Mouse (Mus musculus) forebrain, postnatal 0 days (tissue): ENCODE data around the gene Gm32717. TPM values are rescaled to one million over a fixed set of nuclear protein-coding genes. Genes with fewer than 3 reads are reported as not detected.
"Not testable (repeated sequence)": the region's sequence is repeated elsewhere in the genome, so short reads cannot be mapped to it uniquely, and the experiment has no call there.

Experiments used
- ATAC-seq: fragments of 200-750 bp; cut with Nextera tagmentation; 2 replicates; pipeline ENCODE4 v1.8.0; 2017; ENCODE audit warnings: mild to moderate bottlenecking, moderate library complexity
- DNase-seq: peaks from one replicate; pipeline ENCODE4 v3.0.0-alpha.2; 2015
- H3K27ac ChIP-seq: fragments of 300-500 bp; sonication (generic); 2 replicates; pipeline ENCODE4 v1.5.1; 2014; ENCODE audit warnings: low read depth, mild to moderate bottlenecking, antibody characterized with exemption, low read length, moderate library complexity, mixed read lengths
- H3K27me3 ChIP-seq: fragments of 300-500 bp; sonication (generic); 2 replicates; pipeline ENCODE4 v1.6.1; 2014; ENCODE audit warnings: mild to moderate bottlenecking, low read length, mixed read lengths; ENCODE audit not compliant: insufficient read depth
- H3K36me3 ChIP-seq: fragments of 300-500 bp; sonication (generic); 2 replicates; pipeline ENCODE4 v1.6.1; 2014; ENCODE audit warnings: mild to moderate bottlenecking, moderate library complexity; ENCODE audit not compliant: insufficient read depth
- H3K4me1 ChIP-seq: fragments of 300-500 bp; sonication (generic); 2 replicates; pipeline ENCODE4 v1.6.1; 2014; ENCODE audit warnings: antibody characterized with exemption; ENCODE audit not compliant: insufficient read depth
- H3K4me2 ChIP-seq: fragments of 300-500 bp; sonication (generic); 2 replicates; pipeline ENCODE4 v1.6.1; 2014; ENCODE audit warnings: low read depth, mild to moderate bottlenecking, moderate library complexity
- H3K4me3 ChIP-seq: fragments of 300-500 bp; sonication (generic); 2 replicates; pipeline ENCODE4 v1.5.1; 2014; ENCODE audit warnings: low read depth, low read length, mixed read lengths
- H3K9ac ChIP-seq: fragments of 300-500 bp; sonication (generic); 2 replicates; pipeline ENCODE4 v1.6.1; 2014; ENCODE audit warnings: mild to moderate bottlenecking
- H3K9me3 ChIP-seq: fragments of 300-500 bp; sonication (generic); 2 replicates; pipeline ENCODE4 v1.6.1; 2016; ENCODE audit warnings: low read length
- CTCF ChIP-seq: sonication (generic); IDR thresholded peaks from 2 replicates; pipeline ENCODE4 v1.5.1; 2016; ENCODE audit warnings: antibody characterized with exemption, control low read depth, low read depth
- WGBS: fragments of 180-500 bp; shearing (Covaris S2); extraction: QIAGEN DNeasy Blood & Tissue Kit; methylation state at CpG from one replicate; pipeline ENCODE4 v1.1.7; 2014; 5-methylcytosine and 5-hydroxymethylcytosine counted together
- polyA plus RNA-seq: library from polyadenylated mRNA; unstranded; fragments of >200 nt; fragmentation: Nextera tagmentation; extraction: Ambion mirVana; gene quantifications from 2 replicates; pipeline ENCODE4 v1.2.1, GENCODE M21; 2015
- total RNA-seq: library from RNA; depleted of rRNA; stranded (reverse); fragments of >200 nt; gene quantifications from 2 replicates; pipeline ENCODE4 v1.2.3, GENCODE M21; 2014; rRNA removed

The Gm32717 gene
- total and polyA plus RNA-seq, 2 experiments from 2014 or later, result 0.07 TPM; not detected in 1

- not testable (repeated sequence) for H3K9ac ChIP-seq, H3K4me2 ChIP-seq, H3K9me3 ChIP-seq, H3K4me3 ChIP-seq, H3K4me1 ChIP-seq, DNase-seq, ATAC-seq, H3K36me3 ChIP-seq, H3K27me3 ChIP-seq, H3K27ac ChIP-seq
- WGBS, result no CpG with 5 or more reads among the region's 2 CpGs
Observed at GRCm38 (mm10) chr10:118227629-118228028, 13.0 kb downstream of the Gm32717 start.

- not testable (repeated sequence) for ATAC-seq, H3K36me3 ChIP-seq, H3K4me3 ChIP-seq, H3K27ac ChIP-seq, H3K27me3 ChIP-seq, DNase-seq, H3K9ac ChIP-seq, H3K4me1 ChIP-seq, H3K9me3 ChIP-seq, H3K4me2 ChIP-seq
- WGBS, result 62% methylated on average over 2 of the region's 4 CpGs
Observed at GRCm38 (mm10) chr10:118215719-118216393, 24.7 kb downstream of the Gm32717 start.

- H3K27ac ChIP-seq, result no peak within 1 kb of the TSS
- H3K4me1 ChIP-seq, result no peaks in the 10 kb centered on the region
- no peaks in the 10 kb centered on the region for H3K27me3 ChIP-seq
- no peak for TF ChIP-seq CTCF
- H3K36me3 ChIP-seq, result no peaks in the 10 kb centered on the region
- WGBS, result 93% methylated on average over 4 of the region's 4 CpGs
- no peak within 1 kb of the TSS for H3K9ac ChIP-seq
- H3K9me3 ChIP-seq, result no peaks in the 10 kb centered on the region
- DNase-seq (no peak), ATAC-seq (no peak)
- H3K4me2 ChIP-seq, result no peak within 1 kb of the TSS
- no peak within 1 kb of the TSS for H3K4me3 ChIP-seq
Observed at GRCm38 (mm10) chr10:118204642-118205041, 35.9 kb downstream of the Gm32717 start, which contains the start of gene Il22. Il22 (plus strand) TSS chr10:118204942.

- not testable (repeated sequence) for ATAC-seq, H3K27me3 ChIP-seq, DNase-seq, H3K36me3 ChIP-seq, H3K9me3 ChIP-seq, H3K27ac ChIP-seq, H3K4me2 ChIP-seq, H3K9ac ChIP-seq, H3K4me1 ChIP-seq, H3K4me3 ChIP-seq
- 29% methylated on average over 3 of the region's 3 CpGs for WGBS
Observed at GRCm38 (mm10) chr10:118195150-118195549, 45.4 kb downstream of the Gm32717 start.

Other genes starting within 250 kb of the Gm32717 start
- gene Mdm1, start 99.0 kb downstream of the Gm32717 start, total RNA-seq, result 29.2 and 43.0 TPM in 2 replicates
- gene Mdm1, start 99.0 kb downstream of the Gm32717 start, polyA plus RNA-seq, result 17.0 and 22.7 TPM in 2 replicates
- 0.24 and 0.31 TPM in 2 replicates for gene Il22, start 35.8 kb downstream of the Gm32717 start, total RNA-seq
- gene Il22, start 35.8 kb downstream of the Gm32717 start, polyA plus RNA-seq, result 0.54 and 0.88 TPM in 2 replicates
- 0.31 TPM in 1 of 2 replicates, not detected in the other for gene Gm32802, start 17.9 kb upstream of the Gm32717 start, total RNA-seq
- 0.07 TPM in 1 of 2 replicates, not detected in the other for gene Gm32802, start 17.9 kb upstream of the Gm32717 start, polyA plus RNA-seq
- gene Iltifb, start 54.3 kb upstream of the Gm32717 start, total RNA-seq, result 0.38 and 2.5 TPM in 2 replicates
- gene Iltifb, start 54.3 kb upstream of the Gm32717 start, polyA plus RNA-seq, result 1.5 and 1.8 TPM in 2 replicates
- not detected in 2 replicates for gene Gm9040, start 86.2 kb upstream of the Gm32717 start, total RNA-seq
- gene Gm9040, start 86.2 kb upstream of the Gm32717 start, polyA plus RNA-seq, result not detected in 2 replicates
- gene Gm9044, start 91.6 kb upstream of the Gm32717 start, total RNA-seq, result not detected in 2 replicates
- gene Gm9044, start 91.6 kb upstream of the Gm32717 start, polyA plus RNA-seq, result not detected in 2 replicates
- gene Gm9045, start 97.1 kb upstream of the Gm32717 start, total RNA-seq, result 0.23 TPM in 1 of 2 replicates, not detected in the other
- gene Gm9045, start 97.1 kb upstream of the Gm32717 start, polyA plus RNA-seq, result not detected in 2 replicates
- not detected in 2 replicates for gene Gm9046, start 102.5 kb upstream of the Gm32717 start, total RNA-seq
- not detected in 2 replicates for gene Gm9046, start 102.5 kb upstream of the Gm32717 start, polyA plus RNA-seq
- 0.08 TPM in 1 of 2 replicates, not detected in the other for gene Gm9048, start 107.9 kb upstream of the Gm32717 start, total RNA-seq
- not detected in 2 replicates for gene Gm9048, start 107.9 kb upstream of the Gm32717 start, polyA plus RNA-seq
- gene Gm9049, start 113.3 kb upstream of the Gm32717 start, total RNA-seq, result 0.23 TPM in 1 of 2 replicates, not detected in the other
- gene Gm9049, start 113.3 kb upstream of the Gm32717 start, polyA plus RNA-seq, result not detected in 2 replicates
- gene Ifng, start 200.3 kb upstream of the Gm32717 start, total RNA-seq, result not detected in 2 replicates
- gene Ifng, start 200.3 kb upstream of the Gm32717 start, polyA plus RNA-seq, result not detected in 2 replicates